Mouse (Mus musculus): ENCODE data around the gene Olfr843. TPM values are rescaled to one million over a fixed set of nuclear protein-coding genes. Genes with fewer than 3 reads are reported as not detected.

Olfr843 gene
- polyA plus RNA-seq (2015; fragmentation: Nextera tagmentation; extraction: Ambion mirVana) = not detected in 2 replicates

DNA sequence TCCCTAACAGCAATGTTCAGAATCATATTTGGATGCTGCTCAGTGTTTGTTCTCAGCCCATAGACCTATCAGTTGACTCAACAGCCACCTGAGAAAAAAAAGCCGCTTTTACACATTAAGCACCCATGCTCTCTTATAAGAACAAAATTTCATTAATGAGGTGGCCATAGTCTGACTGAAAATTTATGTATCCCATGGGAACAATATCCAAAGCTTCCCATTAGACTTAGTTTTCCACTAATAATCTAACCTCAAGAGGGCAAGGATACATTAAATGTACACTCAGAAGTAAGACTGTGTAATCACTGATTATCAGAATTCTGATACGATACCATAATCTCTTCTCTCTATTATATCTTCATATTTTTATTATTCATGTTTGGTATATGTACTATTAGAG lies at the start of gene Olfr843:
Gene Olfr843 (minus strand): TSS at position 101 of the 400 bp plus-strand sequence.
- no peak for ATAC-seq (ENCODE audit: borderline replicate concordance, extremely low read depth, low FRiP score, low TSS enrichment)
- no peak within 1 kb of the TSS for H3K4me2 ChIP-seq
- no peak within 1 kb of the TSS for H3K27ac ChIP-seq
- H3K36me3 ChIP-seq = no peaks in the 10 kb centered on the region
- no peak within 1 kb of the TSS for H3K4me3 ChIP-seq
- no peaks in the 10 kb centered on the region for H3K4me1 ChIP-seq
- no peaks in the 10 kb centered on the region for H3K27me3 ChIP-seq
- H3K9me3 ChIP-seq = no peaks in the 10 kb centered on the region
- no peak within 1 kb of the TSS for H3K9ac ChIP-seq
- WGBS = 81% methylated on average over 2 of the region's 2 CpGs

Other genes starting within 250 kb of the Olfr843 start
- not detected in 2 replicates for gene Olfr835, start 219.3 kb downstream of the Olfr843 start, polyA plus RNA-seq (2015; fragmentation: Nextera tagmentation; extraction: Ambion mirVana)
- gene Olfr836, start 131.6 kb downstream of the Olfr843 start, polyA plus RNA-seq (2015; fragmentation: Nextera tagmentation; extraction: Ambion mirVana) = not detected in 2 replicates
- gene Olfr837, start 115.7 kb downstream of the Olfr843 start, polyA plus RNA-seq (2015; fragmentation: Nextera tagmentation; extraction: Ambion mirVana) = not detected in 2 replicates
- not detected in 2 replicates for gene Olfr839-ps1, start 74.7 kb downstream of the Olfr843 start, polyA plus RNA-seq (2015; fragmentation: Nextera tagmentation; extraction: Ambion mirVana)
- gene Olfr844, start 64.4 kb upstream of the Olfr843 start, polyA plus RNA-seq (2015; fragmentation: Nextera tagmentation; extraction: Ambion mirVana) = not detected in 2 replicates
- gene Olfr845, start 84.5 kb upstream of the Olfr843 start, polyA plus RNA-seq (2015; fragmentation: Nextera tagmentation; extraction: Ambion mirVana) = not detected in 2 replicates
- not detected in 2 replicates for gene Olfr846, start 112.0 kb upstream of the Olfr843 start, polyA plus RNA-seq (2015; fragmentation: Nextera tagmentation; extraction: Ambion mirVana)
- not detected in 2 replicates for gene Olfr847, start 126.7 kb upstream of the Olfr843 start, polyA plus RNA-seq (2015; fragmentation: Nextera tagmentation; extraction: Ambion mirVana)
- not detected in 2 replicates for gene Olfr849, start 188.3 kb upstream of the Olfr843 start, polyA plus RNA-seq (2015; fragmentation: Nextera tagmentation; extraction: Ambion mirVana)
- not detected in 2 replicates for gene Olfr850, start 226.3 kb upstream of the Olfr843 start, polyA plus RNA-seq (2015; fragmentation: Nextera tagmentation; extraction: Ambion mirVana)
- not detected in 2 replicates for gene Olfr851, start 241.3 kb upstream of the Olfr843 start, polyA plus RNA-seq (2015; fragmentation: Nextera tagmentation; extraction: Ambion mirVana)